Mouse (Mus musculus): ENCODE measurements at regions not wholly inside any gene's neighbourhood (a gene's known extent, or its start where the extent isn't known, plus 50 kb on each side); places are given as distances from the start of the nearest gene placed in this dataset.

GRCm38 (mm10) chr3:52200106-52200505, 68.0 kb upstream of the Foxo1 start:
- no peaks in the 10 kb centered on the region for H3K27me3 ChIP-seq (ENCODE audit: control insufficient read depth, insufficient read depth, low read length)
- no peaks in the 10 kb centered on the region for H3K36me3 ChIP-seq (ENCODE audit: control insufficient read depth, insufficient read depth, low read length)
- WGBS = 74% methylated on average over 4 of the region's 4 CpGs
- H3K4me1 ChIP-seq (replicated peaks; ENCODE audit: control insufficient read depth, insufficient read depth, low read length) = peaks cover 9% of the 10 kb centered on the region
- H3K4me3 ChIP-seq (ENCODE audit: low read depth, low read length) = no peak overlapping the region
- H3K4me2 ChIP-seq (ENCODE audit: low read depth, low read length, severe bottlenecking) = no peak overlapping the region
- ATAC-seq (replicated peaks; ENCODE audit: low FRiP score) (no peak), DNase-seq (ENCODE audit: low spot score) (peak; percentile 8)
- no peak overlapping the region for H3K27ac ChIP-seq (ENCODE audit: low read depth, low read length)
- no peak overlapping the region for H3K9ac ChIP-seq (ENCODE audit: low read length)
- peaks cover 2% of the 10 kb centered on the region; the same call in 1 of the 2 replicates for H3K9me3 ChIP-seq (ENCODE audit: control insufficient read depth, low read length)

GRCm38 (mm10) chr3:52210556-52211302, 57.4 kb upstream of the Foxo1 start:
- H3K4me1 ChIP-seq (replicated peaks; ENCODE audit: control insufficient read depth, insufficient read depth, low read length) = peaks cover 2% of the 10 kb centered on the region; the same call in 1 of the 2 replicates

GRCm38 (mm10) chr3:52211303-52211695, 56.8 kb upstream of the Foxo1 start:
- 18% methylated on average over 6 of the region's 6 CpGs for WGBS
- no peak overlapping the region for H3K4me3 ChIP-seq (ENCODE audit: low read depth, low read length)
- peak overlapping the region; percentile 42 for H3K4me2 ChIP-seq (ENCODE audit: low read depth, low read length, severe bottlenecking)
- H3K4me1 ChIP-seq (replicated peaks; ENCODE audit: control insufficient read depth, insufficient read depth, low read length) = peaks cover 2% of the 10 kb centered on the region; the same call in 1 of the 2 replicates
- DNase-seq (ENCODE audit: low spot score) = no peak
- no peak overlapping the region for H3K9ac ChIP-seq (ENCODE audit: low read length)
- H3K27ac ChIP-seq (ENCODE audit: low read depth, low read length) = no peak overlapping the region
- H3K9me3 ChIP-seq (ENCODE audit: control insufficient read depth, low read length) = no peaks in the 10 kb centered on the region
- H3K27me3 ChIP-seq (ENCODE audit: control insufficient read depth, insufficient read depth, low read length) = no peaks in the 10 kb centered on the region
- H3K36me3 ChIP-seq (ENCODE audit: control insufficient read depth, insufficient read depth, low read length) = no peaks in the 10 kb centered on the region
- ATAC-seq (replicated peaks; ENCODE audit: low FRiP score) = no peak

More at GRCm38 (mm10) chr3:52210556-52211302, 57.4 kb upstream of the Foxo1 start:
- Histone ChIP-seq H3K27me3 (ENCODE audit: control insufficient read depth, insufficient read depth, low read length) (no peaks in the 10 kb centered on the region), H3K9ac (ENCODE audit: low read length) (no peak overlapping the region), H3K36me3 (ENCODE audit: control insufficient read depth, insufficient read depth, low read length) (no peaks in the 10 kb centered on the region), H3K4me3 (ENCODE audit: low read depth, low read length) (no peak overlapping the region), H3K27ac (ENCODE audit: low read depth, low read length) (no peak overlapping the region), H3K9me3 (ENCODE audit: control insufficient read depth, low read length) (no peaks in the 10 kb centered on the region), H3K4me2 (ENCODE audit: low read depth, low read length, severe bottlenecking) (peak overlapping the region; percentile 42)
- 15% methylated on average over 24 of the region's 24 CpGs for WGBS
- no peak for DNase-seq (ENCODE audit: low spot score)
- no peak for ATAC-seq (replicated peaks; ENCODE audit: low FRiP score)

GRCm38 (mm10) chr3:52214114-52214513, 54.0 kb upstream of the Foxo1 start:
- peaks cover 2% of the 10 kb centered on the region; the same call in 1 of the 2 replicates for H3K4me1 ChIP-seq (replicated peaks; ENCODE audit: control insufficient read depth, insufficient read depth, low read length)
- H3K4me2 ChIP-seq (ENCODE audit: low read depth, low read length, severe bottlenecking) = no peak overlapping the region
- H3K27me3 ChIP-seq (ENCODE audit: control insufficient read depth, insufficient read depth, low read length) = no peaks in the 10 kb centered on the region
- ATAC-seq (replicated peaks; ENCODE audit: low FRiP score) (no peak), DNase-seq (ENCODE audit: low spot score) (no peak)
- no peaks in the 10 kb centered on the region for H3K9me3 ChIP-seq (ENCODE audit: control insufficient read depth, low read length)
- no peaks in the 10 kb centered on the region for H3K36me3 ChIP-seq (ENCODE audit: control insufficient read depth, insufficient read depth, low read length)
- 95% methylated on average over 7 of the region's 7 CpGs for WGBS
- H3K4me3 ChIP-seq (ENCODE audit: low read depth, low read length) = no peak overlapping the region
- no peak overlapping the region for H3K9ac ChIP-seq (ENCODE audit: low read length)
- H3K27ac ChIP-seq (ENCODE audit: low read depth, low read length) = no peak overlapping the region

- DNase-seq (ENCODE audit: low spot score) = no peak
- WGBS = 87% methylated on average over 9 of the region's 9 CpGs
- no peak overlapping the region for H3K27ac ChIP-seq (ENCODE audit: low read depth, low read length)
- no peaks in the 10 kb centered on the region for H3K9me3 ChIP-seq (ENCODE audit: control insufficient read depth, low read length)
- H3K4me3 ChIP-seq (ENCODE audit: low read depth, low read length) = no peak overlapping the region
- no peak overlapping the region for H3K9ac ChIP-seq (ENCODE audit: low read length)
- H3K4me1 ChIP-seq (replicated peaks; ENCODE audit: control insufficient read depth, insufficient read depth, low read length) = peaks cover 2% of the 10 kb centered on the region; the same call in 1 of the 2 replicates
- no peak overlapping the region for H3K4me2 ChIP-seq (ENCODE audit: low read depth, low read length, severe bottlenecking)
- no peak for ATAC-seq (replicated peaks; ENCODE audit: low FRiP score)
- no peaks in the 10 kb centered on the region for H3K36me3 ChIP-seq (ENCODE audit: control insufficient read depth, insufficient read depth, low read length)
- H3K27me3 ChIP-seq (ENCODE audit: control insufficient read depth, insufficient read depth, low read length) = no peaks in the 10 kb centered on the region
Measured at GRCm38 (mm10) chr3:52215083-52215482, 53.1 kb upstream of the Foxo1 start.

All from forebrain, embryonic 11.5 days (tissue).